21 mouse cellular contexts compared by ENCODE assay signal in genomic region chr15:38129861-38130631, GRCm38 (mm10).
DNase-seq lines count a peak whose midpoint lies in the region.
"Had no signal": no experiment of that assay in that cellular context is flagged by ENCODE, and none has a peak within 500 bp of the region (broad histone marks: within the 10 kb centered on the region; RNA-seq: fewer than 3 reads in every experiment).

No protein-coding gene starts in this region.

- no peaks in the 10 kb centered on the region for H3K36me3 ChIP-seq in splenic B cell, adult 2 months (ENCODE audit: control insufficient read depth, insufficient read depth, low read length, poor library complexity, severe bottlenecking)
- H3K36me3 ChIP-seq: embryonic facial prominence, embryonic 10.5 days; embryonic facial prominence, embryonic 12.5 days; forebrain, embryonic 15.5 days; G1E had no signal

- H3K27me3 ChIP-seq in splenic B cell, adult 2 months (ENCODE audit: control insufficient read depth, insufficient read depth, low read length, poor library complexity, severe bottlenecking): no peaks in the 10 kb centered on the region; the same call in 1 of the 2 replicates
- H3K27me3 ChIP-seq: embryonic facial prominence, embryonic 12.5 days; forebrain, embryonic 13.5 days; forebrain, embryonic 15.5 days; Patski had no signal

- DNase-seq in heart, adult 11 months: peak; percentile 74
- DNase-seq in heart, adult 9 months (ENCODE audit: low spot score in 2 of 2): no peak
- peak; percentile 87 for DNase-seq in A20 (ENCODE audit: low read depth, low spot score)
- peak; percentile 16 for DNase-seq in splenic B cell, adult 2 months (ENCODE audit: low read depth, low spot score)
- peak; percentile 53 for DNase-seq in testis, postnatal 14 days (ENCODE audit: low spot score)
- DNase-seq in urinary bladder, postnatal 36 days (ENCODE audit: low spot score in 2 of 2): no peak
- no peak for DNase-seq in thymus, postnatal 36 days
- DNase-seq: adrenal gland, adult 8-10 months; adrenal gland, postnatal 14 days; adrenal gland, postnatal 36 days; cerebellum, adult 11-12 months; cerebellum, adult 2 months; cerebellum, adult 9-10 months; cerebellum, postnatal 10 days; cerebellum, postnatal 25 days had no signal

Comparison
In these comparisons a context has a peak if more than half of its experiments do, and no peak if none do; other contexts are left out.
1. DNase-seq: peak in heart, adult 11 months (single experiment), A20 (single experiment), splenic B cell, adult 2 months (single experiment) and testis, postnatal 14 days (single experiment); none in heart, adult 9 months (0 of 2), urinary bladder, postnatal 36 days (0 of 2) and thymus, postnatal 36 days (0 of 2).